Mouse (Mus musculus) lung, embryonic 16.5 days (tissue): ENCODE results near the gene Krt28. TPM values are rescaled to one million over a fixed set of nuclear protein-coding genes. Genes with fewer than 3 reads are reported as not detected.
A peak's percentile ranks its signal among the peaks of the same experiment; 100 is the strongest.

Experiments used
- ATAC-seq: fragments of 200-750 bp; cut with Nextera tagmentation; 2 replicates; pipeline ENCODE4 v1.8.0; 2017; ENCODE audit warnings: low read depth, mild to moderate bottlenecking, moderate library complexity
- H3K27ac ChIP-seq: fragments of 300-500 bp; sonication (generic); 2 replicates; pipeline ENCODE4 v1.5.1; 2014; ENCODE audit warnings: mild to moderate bottlenecking, control low read depth, low read length
- H3K27me3 ChIP-seq: fragments of 300-500 bp; sonication (generic); 2 replicates; pipeline ENCODE4 v1.6.1; 2014; ENCODE audit warnings: low read depth, low read length, mixed read lengths; ENCODE audit not compliant: control insufficient read depth, insufficient read depth
- H3K36me3 ChIP-seq: fragments of 300-500 bp; sonication (generic); 2 replicates; pipeline ENCODE4 v1.6.1; 2014; ENCODE audit warnings: low read length; ENCODE audit not compliant: control insufficient read depth, insufficient read depth
- H3K4me1 ChIP-seq: fragments of 300-500 bp; sonication (generic); replicated peaks from 2 replicates; pipeline ENCODE4 v1.6.1; 2014; ENCODE audit warnings: low read length, mixed read lengths; ENCODE audit not compliant: control insufficient read depth, insufficient read depth
- H3K4me2 ChIP-seq: fragments of 300-500 bp; sonication (generic); 2 replicates; pipeline ENCODE4 v1.6.1; 2014; ENCODE audit warnings: low read depth, low read length, control low read depth
- H3K4me3 ChIP-seq: fragments of 300-500 bp; sonication (generic); 2 replicates; pipeline ENCODE4 v1.5.1; 2014; ENCODE audit warnings: mild to moderate bottlenecking, low read length, control low read depth
- H3K9ac ChIP-seq: fragments of 300-500 bp; sonication (generic); 2 replicates; pipeline ENCODE4 v1.6.1; 2014; ENCODE audit warnings: low read length, control low read depth
- H3K9me3 ChIP-seq: fragments of 300-500 bp; sonication (generic); 2 replicates; pipeline ENCODE4 v1.6.1; 2016; ENCODE audit warnings: low read length; ENCODE audit not compliant: control insufficient read depth
- WGBS: fragments of 180-500 bp; shearing (Covaris S2); extraction: QIAGEN DNeasy Blood & Tissue Kit; methylation state at CpG from one replicate; pipeline ENCODE4 v1.1.7; 2014; 5-methylcytosine and 5-hydroxymethylcytosine counted together
- polyA plus RNA-seq: library from polyadenylated mRNA; unstranded; fragments of >200 nt; fragmentation: Nextera tagmentation; extraction: Ambion mirVana; gene quantifications from 2 replicates; pipeline ENCODE4 v1.2.1, GENCODE M21; 2015

Krt28 gene
- polyA plus RNA-seq, 1 experiment from 2014 or later, result 0.21 TPM

GRCm38 (mm10) chr11:99385813-99386721, 11.4 kb upstream of the Krt28 start:
- H3K27me3 ChIP-seq, result no peaks in the 10 kb centered on the region
- H3K27ac ChIP-seq, result peak overlapping the region; percentile 99
- peak overlapping the region; percentile 82 for H3K9ac ChIP-seq
- H3K4me2 ChIP-seq, result peak overlapping the region; percentile 78
- WGBS, result 1% methylated on average over 71 of the region's 71 CpGs
- no peaks in the 10 kb centered on the region for H3K9me3 ChIP-seq
- H3K36me3 ChIP-seq, result no peaks in the 10 kb centered on the region
- ATAC-seq, result peak; percentile 94
- peak overlapping the region; percentile 62 for H3K4me3 ChIP-seq
- H3K4me1 ChIP-seq, result peaks cover 5% of the 10 kb centered on the region

GRCm38 (mm10) chr11:99379568-99379967, 4.9 kb upstream of the Krt28 start:
- Histone ChIP-seq H3K4me3 (no peak overlapping the region), H3K4me2 (no peak overlapping the region), H3K4me1 (no peaks in the 10 kb centered on the region), H3K9me3 (no peaks in the 10 kb centered on the region), H3K27me3 (peaks cover 3% of the 10 kb centered on the region; the same call in 1 of the 2 replicates), H3K27ac (no peak overlapping the region), H3K36me3 (no peaks in the 10 kb centered on the region), H3K9ac (no peak overlapping the region)
- no peak for ATAC-seq
- WGBS, result 16% methylated on average over 5 of the region's 5 CpGs

GRCm38 (mm10) chr11:99369853-99370451, 4.8 kb downstream of the Krt28 start:
- Histone ChIP-seq H3K4me2 (no peak overlapping the region), H3K36me3 (no peaks in the 10 kb centered on the region), H3K27me3 (no peaks in the 10 kb centered on the region; the same call in 1 of the 2 replicates), H3K9me3 (no peaks in the 10 kb centered on the region), H3K27ac (no peak overlapping the region), H3K9ac (no peak overlapping the region), H3K4me1 (no peaks in the 10 kb centered on the region), H3K4me3 (no peak overlapping the region)
- ATAC-seq, result no peak
- WGBS, result 86% methylated on average over 8 of the region's 8 CpGs

GRCm38 (mm10) chr11:99369229-99369628, 5.5 kb downstream of the Krt28 start:
- Histone ChIP-seq H3K27me3 (no peaks in the 10 kb centered on the region; the same call in 1 of the 2 replicates), H3K4me3 (no peak overlapping the region), H3K4me1 (no peaks in the 10 kb centered on the region), H3K9me3 (no peaks in the 10 kb centered on the region), H3K27ac (no peak overlapping the region), H3K9ac (no peak overlapping the region), H3K4me2 (no peak overlapping the region), H3K36me3 (no peaks in the 10 kb centered on the region)
- no peak for ATAC-seq
- WGBS, result 5% methylated on average over 3 of the region's 3 CpGs

- Histone ChIP-seq H3K27me3 (no peaks in the 10 kb centered on the region; the same call in 1 of the 2 replicates), H3K9me3 (no peaks in the 10 kb centered on the region), H3K27ac (no peak overlapping the region), H3K4me2 (no peak overlapping the region), H3K36me3 (no peaks in the 10 kb centered on the region), H3K4me3 (no peak overlapping the region), H3K4me1 (no peaks in the 10 kb centered on the region), H3K9ac (no peak overlapping the region)
- WGBS, result 25% methylated on average over 10 of the region's 10 CpGs
- ATAC-seq, result no peak
Measured at GRCm38 (mm10) chr11:99366791-99367190, 7.9 kb downstream of the Krt28 start.

GRCm38 (mm10) chr11:99364412-99364811, 10.3 kb downstream of the Krt28 start:
- no peak overlapping the region for H3K4me2 ChIP-seq
- WGBS, result 20% methylated on average over 9 of the region's 9 CpGs
- H3K4me3 ChIP-seq, result no peak overlapping the region
- H3K4me1 ChIP-seq, result no peaks in the 10 kb centered on the region
- H3K36me3 ChIP-seq, result no peaks in the 10 kb centered on the region
- no peak overlapping the region for H3K27ac ChIP-seq
- H3K27me3 ChIP-seq, result no peaks in the 10 kb centered on the region
- no peak overlapping the region for H3K9ac ChIP-seq
- ATAC-seq, result no peak
- no peaks in the 10 kb centered on the region for H3K9me3 ChIP-seq

- no peaks in the 10 kb centered on the region for H3K4me1 ChIP-seq
- no peaks in the 10 kb centered on the region for H3K36me3 ChIP-seq
- H3K9ac ChIP-seq, result no peak overlapping the region
- no peak overlapping the region for H3K4me3 ChIP-seq
- H3K9me3 ChIP-seq, result no peaks in the 10 kb centered on the region
- no peak overlapping the region for H3K4me2 ChIP-seq
- ATAC-seq, result no peak
- no peaks in the 10 kb centered on the region for H3K27me3 ChIP-seq
- H3K27ac ChIP-seq, result no peak overlapping the region
- WGBS, result 80% methylated on average over 8 of the region's 8 CpGs
Measured at GRCm38 (mm10) chr11:99361423-99361822, 13.3 kb downstream of the Krt28 start.

GRCm38 (mm10) chr11:99351004-99351403, 23.7 kb downstream of the Krt28 start, which contains the start of gene Krt27:
TSS of gene Krt27 (minus strand) at chr11:99351104.
- no peaks in the 10 kb centered on the region for H3K27me3 ChIP-seq
- H3K27ac ChIP-seq, result no peak within 1 kb of the TSS
- no peak for ATAC-seq
- H3K4me1 ChIP-seq, result no peaks in the 10 kb centered on the region
- WGBS, result 63% methylated on average over 12 of the region's 12 CpGs
- H3K9me3 ChIP-seq, result no peaks in the 10 kb centered on the region
- H3K36me3 ChIP-seq, result no peaks in the 10 kb centered on the region
- H3K4me2 ChIP-seq, result no peak within 1 kb of the TSS
- no peak within 1 kb of the TSS for H3K9ac ChIP-seq
- no peak within 1 kb of the TSS for H3K4me3 ChIP-seq

GRCm38 (mm10) chr11:99339299-99339847, 35.3 kb downstream of the Krt28 start:
- 75% methylated on average over 11 of the region's 11 CpGs for WGBS

More at GRCm38 (mm10) chr11:99339299-99339847, 35.3 kb downstream of the Krt28 start:
- H3K27ac ChIP-seq, result no peak overlapping the region
- H3K9ac ChIP-seq, result no peak overlapping the region
- no peaks in the 10 kb centered on the region for H3K9me3 ChIP-seq
- no peak for ATAC-seq
- H3K4me1 ChIP-seq, result no peaks in the 10 kb centered on the region
- no peaks in the 10 kb centered on the region for H3K27me3 ChIP-seq
- H3K4me3 ChIP-seq, result no peak overlapping the region
- no peaks in the 10 kb centered on the region for H3K36me3 ChIP-seq
- H3K4me2 ChIP-seq, result no peak overlapping the region
